Mouse (Mus musculus) stomach, embryonic 14.5 days (tissue): Measurements from ENCODE around the gene Kctd5. TPM values are rescaled to one million over a fixed set of nuclear protein-coding genes. Genes with fewer than 3 reads are reported as not detected.

Experiments used
- ATAC-seq: fragments of 200-750 bp; cut with Nextera tagmentation; 2 replicates; pipeline ENCODE4 v1.8.0; 2017; ENCODE audit warnings: low read depth, moderate TSS enrichment; ENCODE audit not compliant: insufficient number of reproducible peaks, insufficient read depth, low FRiP score
- H3K27ac ChIP-seq: fragments of 300-500 bp; sonication (generic); 2 replicates; pipeline ENCODE4 v1.5.1; 2014; ENCODE audit warnings: mild to moderate bottlenecking, low read length, moderate library complexity, mixed read lengths
- H3K27me3 ChIP-seq: fragments of 300-500 bp; sonication (generic); 2 replicates; pipeline ENCODE4 v1.6.1; 2014; ENCODE audit warnings: low read length, control low read depth, mixed read lengths; ENCODE audit not compliant: control insufficient read depth, insufficient read depth
- H3K36me3 ChIP-seq: fragments of 300-500 bp; sonication (generic); 2 replicates; pipeline ENCODE4 v1.6.1; 2014; ENCODE audit warnings: mild to moderate bottlenecking, control low read depth, low read length, moderate library complexity, mixed read lengths; ENCODE audit not compliant: control insufficient read depth, insufficient read depth
- H3K4me1 ChIP-seq: fragments of 300-500 bp; sonication (generic); 2 replicates; pipeline ENCODE4 v1.6.1; 2014; ENCODE audit warnings: low read length, control low read depth, mixed read lengths; ENCODE audit not compliant: control insufficient read depth, insufficient read depth
- H3K4me2 ChIP-seq: fragments of 300-500 bp; sonication (generic); replicated peaks from 2 replicates; pipeline ENCODE4 v1.6.1; 2014; ENCODE audit warnings: low read depth, low read length, control low read depth
- H3K4me3 ChIP-seq: fragments of 300-500 bp; sonication (generic); 2 replicates; pipeline ENCODE4 v1.5.1; 2014; ENCODE audit warnings: low read depth, low read length, control low read depth
- H3K9ac ChIP-seq: fragments of 300-500 bp; sonication (generic); replicated peaks from 2 replicates; pipeline ENCODE4 v1.6.1; 2014; ENCODE audit warnings: low read depth, mild to moderate bottlenecking, control low read depth, low read length, moderate library complexity, mixed read lengths
- H3K9me3 ChIP-seq: fragments of 300-500 bp; sonication (generic); 2 replicates; pipeline ENCODE4 v1.6.1; 2016; ENCODE audit warnings: low read depth, low read length, control low read depth; ENCODE audit not compliant: control insufficient read depth
- WGBS: fragments of 180-500 bp; shearing (Covaris S2); extraction: QIAGEN DNeasy Blood & Tissue Kit; methylation state at CpG from one replicate; pipeline ENCODE4 v1.1.7; 2014; 5-methylcytosine and 5-hydroxymethylcytosine counted together
- polyA plus RNA-seq: library from polyadenylated mRNA; unstranded; fragments of >200 nt; fragmentation: Nextera tagmentation; extraction: Ambion mirVana; gene quantifications from 2 replicates; pipeline ENCODE4 v1.2.1, GENCODE M21; 2014

Gene Kctd5
- polyA plus RNA-seq, 1 experiment from 2014 or later, result 61.0 TPM

GRCm38 (mm10) chr17:24007391-24007790 is 65.9 kb downstream of the Kctd5 start:
- H3K27me3 ChIP-seq, result no peaks in the 10 kb centered on the region
- WGBS, result 73% methylated on average over 1 of the region's 1 CpGs
- no peaks in the 10 kb centered on the region for H3K36me3 ChIP-seq
- H3K9ac ChIP-seq, result no peak overlapping the region
- no peak overlapping the region for H3K4me2 ChIP-seq
- no peak for ATAC-seq
- H3K4me3 ChIP-seq, result no peak overlapping the region
- no peaks in the 10 kb centered on the region for H3K4me1 ChIP-seq
- H3K9me3 ChIP-seq, result no peaks in the 10 kb centered on the region
- H3K27ac ChIP-seq, result no peak overlapping the region

GRCm38 (mm10) chr17:24006930-24007329 is 66.4 kb downstream of the Kctd5 start:
- no peaks in the 10 kb centered on the region for H3K4me1 ChIP-seq
- H3K9me3 ChIP-seq, result no peaks in the 10 kb centered on the region
- H3K4me3 ChIP-seq, result no peak overlapping the region
- H3K27me3 ChIP-seq, result no peaks in the 10 kb centered on the region
- no peaks in the 10 kb centered on the region for H3K36me3 ChIP-seq
- ATAC-seq, result no peak
- WGBS, result 56% methylated on average over 2 of the region's 2 CpGs
- H3K9ac ChIP-seq, result no peak overlapping the region
- no peak overlapping the region for H3K27ac ChIP-seq
- H3K4me2 ChIP-seq, result no peak overlapping the region

GRCm38 (mm10) chr17:24005049-24005448 is 68.2 kb downstream of the Kctd5 start:
- no peak overlapping the region for H3K27ac ChIP-seq
- WGBS, result 97% methylated on average over 3 of the region's 3 CpGs
- H3K9me3 ChIP-seq, result no peaks in the 10 kb centered on the region
- H3K36me3 ChIP-seq, result no peaks in the 10 kb centered on the region
- no peaks in the 10 kb centered on the region for H3K27me3 ChIP-seq
- no peak overlapping the region for H3K9ac ChIP-seq
- no peak overlapping the region for H3K4me3 ChIP-seq
- no peak for ATAC-seq
- H3K4me1 ChIP-seq, result no peaks in the 10 kb centered on the region
- H3K4me2 ChIP-seq, result no peak overlapping the region

GRCm38 (mm10) chr17:24004071-24004665 is 69.1 kb downstream of the Kctd5 start:
- H3K27me3 ChIP-seq, result no peaks in the 10 kb centered on the region
- H3K4me1 ChIP-seq, result no peaks in the 10 kb centered on the region
- WGBS, result 92% methylated on average over 14 of the region's 14 CpGs

GRCm38 (mm10) chr17:24000404-24000803 is 72.9 kb downstream of the Kctd5 start:
- H3K9me3 ChIP-seq, result no peaks in the 10 kb centered on the region
- no peak overlapping the region for H3K4me3 ChIP-seq
- H3K4me2 ChIP-seq, result no peak overlapping the region
- H3K27me3 ChIP-seq, result no peaks in the 10 kb centered on the region
- no peak overlapping the region for H3K27ac ChIP-seq
- H3K9ac ChIP-seq, result no peak overlapping the region
- 43% methylated on average over 5 of the region's 5 CpGs for WGBS
- no peaks in the 10 kb centered on the region for H3K4me1 ChIP-seq
- ATAC-seq, result no peak
- H3K36me3 ChIP-seq, result no peaks in the 10 kb centered on the region

More at GRCm38 (mm10) chr17:24004071-24004665, 69.1 kb downstream of the Kctd5 start:
- Histone ChIP-seq H3K9ac (no peak overlapping the region), H3K36me3 (no peaks in the 10 kb centered on the region), H3K27ac (no peak overlapping the region), H3K9me3 (no peaks in the 10 kb centered on the region), H3K4me3 (no peak overlapping the region), H3K4me2 (no peak overlapping the region)
- ATAC-seq, result no peak

- no peak overlapping the region for H3K4me2 ChIP-seq
- WGBS, result 49% methylated on average over 6 of the region's 6 CpGs
- peaks cover 6% of the 10 kb centered on the region; the same call in 1 of the 2 replicates for H3K4me1 ChIP-seq
- no peak overlapping the region for H3K9ac ChIP-seq
- no peak overlapping the region for H3K4me3 ChIP-seq
- no peaks in the 10 kb centered on the region for H3K27me3 ChIP-seq
- no peaks in the 10 kb centered on the region for H3K9me3 ChIP-seq
- no peak for ATAC-seq
- no peak overlapping the region for H3K27ac ChIP-seq
- H3K36me3 ChIP-seq, result no peaks in the 10 kb centered on the region
Measured at GRCm38 (mm10) chr17:23998383-23998782, 74.9 kb downstream of the Kctd5 start.

GRCm38 (mm10) chr17:23997901-23998300 is 75.4 kb downstream of the Kctd5 start, which contains the start of gene Prss22:
Prss22 (minus strand) TSS chr17:23998100.
- ATAC-seq, result peak; percentile 53; the same call in 1 of the 2 replicates
- H3K4me1 ChIP-seq, result peaks cover 10% of the 10 kb centered on the region
- no peak within 1 kb of the TSS for H3K9ac ChIP-seq
- no peaks in the 10 kb centered on the region for H3K9me3 ChIP-seq
- no peak within 1 kb of the TSS for H3K27ac ChIP-seq
- 46% methylated on average over 2 of the region's 2 CpGs for WGBS
- no peaks in the 10 kb centered on the region for H3K36me3 ChIP-seq
- H3K27me3 ChIP-seq, result no peaks in the 10 kb centered on the region
- 0 out of 2 replicates have a peak within 1 kb of the TSS, but pooled peaks have one; percentile 8 for H3K4me2 ChIP-seq
- H3K4me3 ChIP-seq, result no peak within 1 kb of the TSS
